Mouse (Mus musculus) kidney, embryonic 14.5 days (tissue): ENCODE measurements at regions not wholly inside any gene's neighbourhood (a gene's known extent, or its start where the extent isn't known, plus 50 kb on each side); places are given as distances from the start of the nearest gene placed in this dataset.

Experiments used
- ATAC-seq: fragments of 200-750 bp; cut with Nextera tagmentation; 2 replicates; pipeline ENCODE4 v1.8.0; 2017; ENCODE audit warnings: moderate number of reproducible peaks, mild to moderate bottlenecking, moderate TSS enrichment, moderate library complexity; ENCODE audit not compliant: low FRiP score, low TSS enrichment
- H3K27ac ChIP-seq: fragments of 300-500 bp; sonication (generic); 2 replicates; pipeline ENCODE4 v1.5.1; 2014; ENCODE audit warnings: low read depth, mild to moderate bottlenecking, low read length, moderate library complexity, mixed read lengths
- H3K27me3 ChIP-seq: fragments of 300-500 bp; sonication (generic); 2 replicates; pipeline ENCODE4 v1.6.1; 2014; ENCODE audit warnings: mild to moderate bottlenecking, low read length; ENCODE audit not compliant: control insufficient read depth, insufficient read depth
- H3K36me3 ChIP-seq: fragments of 300-500 bp; sonication (generic); 2 replicates; pipeline ENCODE4 v1.6.1; 2014; ENCODE audit warnings: low read length, mixed read lengths; ENCODE audit not compliant: control insufficient read depth, insufficient read depth
- H3K4me1 ChIP-seq: fragments of 300-500 bp; sonication (generic); 2 replicates; pipeline ENCODE4 v1.6.1; 2014; ENCODE audit warnings: low read length, mixed read lengths; ENCODE audit not compliant: control insufficient read depth, insufficient read depth
- H3K4me2 ChIP-seq: fragments of 300-500 bp; sonication (generic); replicated peaks from 2 replicates; pipeline ENCODE4 v1.6.1; 2014; ENCODE audit warnings: low read depth, mild to moderate bottlenecking, low read length
- H3K4me3 ChIP-seq: fragments of 300-500 bp; sonication (generic); 2 replicates; pipeline ENCODE4 v1.5.1; 2014; ENCODE audit warnings: mild to moderate bottlenecking, low read length
- H3K9ac ChIP-seq: fragments of 300-500 bp; sonication (generic); 2 replicates; pipeline ENCODE4 v1.6.1; 2014; ENCODE audit warnings: low read depth, mild to moderate bottlenecking, low read length, moderate library complexity
- H3K9me3 ChIP-seq: fragments of 300-500 bp; sonication (generic); 2 replicates; pipeline ENCODE4 v1.6.1; 2016; ENCODE audit warnings: low read length; ENCODE audit not compliant: control insufficient read depth
- WGBS: fragments of 180-500 bp; shearing (Covaris S2); extraction: QIAGEN DNeasy Blood & Tissue Kit; methylation state at CpG from one replicate; pipeline ENCODE4 v1.1.7; 2014; 5-methylcytosine and 5-hydroxymethylcytosine counted together

- no peak overlapping the region for H3K4me3 ChIP-seq
- H3K27ac ChIP-seq = no peak overlapping the region
- no peak overlapping the region for H3K4me2 ChIP-seq
- ATAC-seq = no peak
- H3K9me3 ChIP-seq = no peaks in the 10 kb centered on the region
- H3K27me3 ChIP-seq = no peaks in the 10 kb centered on the region
- H3K36me3 ChIP-seq = no peaks in the 10 kb centered on the region
- no peaks in the 10 kb centered on the region for H3K4me1 ChIP-seq
- WGBS = 69% methylated on average over 4 of the region's 4 CpGs
- H3K9ac ChIP-seq = no peak overlapping the region
Measured at GRCm38 (mm10) chr3:149393317-149394172, 403.2 kb upstream of the Adgrl2 start.

GRCm38 (mm10) chr3:149392164-149392563 lies 401.8 kb upstream of the Adgrl2 start:
- ATAC-seq = no peak
- Histone ChIP-seq H3K27me3 (no peaks in the 10 kb centered on the region), H3K4me1 (no peaks in the 10 kb centered on the region), H3K36me3 (no peaks in the 10 kb centered on the region), H3K9me3 (no peaks in the 10 kb centered on the region), H3K4me2 (no peak overlapping the region), H3K4me3 (no peak overlapping the region), H3K9ac (no peak overlapping the region), H3K27ac (no peak overlapping the region)
- 93% methylated on average over 9 of the region's 9 CpGs for WGBS

GRCm38 (mm10) chr3:149387537-149387936 lies 397.2 kb upstream of the Adgrl2 start:
- H3K4me2 ChIP-seq = no peak overlapping the region
- 19% methylated on average over 3 of the region's 3 CpGs for WGBS
- no peak for ATAC-seq

GRCm38 (mm10) chr3:149386027-149386426 lies 395.7 kb upstream of the Adgrl2 start:
- Histone ChIP-seq H3K27ac (no peak overlapping the region), H3K27me3 (no peaks in the 10 kb centered on the region), H3K9ac (no peak overlapping the region), H3K4me2 (no peak overlapping the region), H3K36me3 (no peaks in the 10 kb centered on the region), H3K9me3 (no peaks in the 10 kb centered on the region), H3K4me1 (no peaks in the 10 kb centered on the region), H3K4me3 (no peak overlapping the region)
- ATAC-seq = no peak
- WGBS = 68% methylated on average over 2 of the region's 2 CpGs

More at GRCm38 (mm10) chr3:149387537-149387936, 397.2 kb upstream of the Adgrl2 start:
- Histone ChIP-seq H3K9ac (no peak overlapping the region), H3K9me3 (no peaks in the 10 kb centered on the region), H3K36me3 (no peaks in the 10 kb centered on the region), H3K4me1 (no peaks in the 10 kb centered on the region), H3K27me3 (no peaks in the 10 kb centered on the region), H3K4me3 (no peak overlapping the region), H3K27ac (no peak overlapping the region)

GRCm38 (mm10) chr3:149385336-149385735 lies 395.0 kb upstream of the Adgrl2 start:
- Histone ChIP-seq H3K27ac (no peak overlapping the region), H3K27me3 (no peaks in the 10 kb centered on the region), H3K9ac (no peak overlapping the region), H3K4me2 (no peak overlapping the region), H3K4me3 (no peak overlapping the region), H3K4me1 (no peaks in the 10 kb centered on the region), H3K36me3 (no peaks in the 10 kb centered on the region), H3K9me3 (no peaks in the 10 kb centered on the region)
- 55% methylated on average over 6 of the region's 6 CpGs for WGBS
- no peak for ATAC-seq

GRCm38 (mm10) chr3:149381559-149382245 lies 391.3 kb upstream of the Adgrl2 start:
- no peak overlapping the region for H3K27ac ChIP-seq
- ATAC-seq = no peak
- H3K4me1 ChIP-seq = no peaks in the 10 kb centered on the region
- H3K36me3 ChIP-seq = no peaks in the 10 kb centered on the region
- H3K27me3 ChIP-seq = no peaks in the 10 kb centered on the region
- H3K4me3 ChIP-seq = no peak overlapping the region
- WGBS = 76% methylated on average over 10 of the region's 10 CpGs
- no peak overlapping the region for H3K9ac ChIP-seq
- H3K9me3 ChIP-seq = no peaks in the 10 kb centered on the region
- no peak overlapping the region for H3K4me2 ChIP-seq

GRCm38 (mm10) chr3:149381051-149381450 lies 390.7 kb upstream of the Adgrl2 start:
- H3K9ac ChIP-seq = no peak overlapping the region
- WGBS = 69% methylated on average over 6 of the region's 6 CpGs
- no peak overlapping the region for H3K27ac ChIP-seq
- no peak overlapping the region for H3K4me3 ChIP-seq
- H3K4me2 ChIP-seq = no peak overlapping the region
- H3K9me3 ChIP-seq = no peaks in the 10 kb centered on the region
- H3K4me1 ChIP-seq = no peaks in the 10 kb centered on the region
- H3K27me3 ChIP-seq = no peaks in the 10 kb centered on the region
- no peaks in the 10 kb centered on the region for H3K36me3 ChIP-seq
- no peak for ATAC-seq

- no peaks in the 10 kb centered on the region for H3K27me3 ChIP-seq
- no peak overlapping the region for H3K4me2 ChIP-seq
- WGBS = 81% methylated on average over 15 of the region's 15 CpGs
- H3K36me3 ChIP-seq = no peaks in the 10 kb centered on the region
- no peaks in the 10 kb centered on the region for H3K4me1 ChIP-seq
- no peak overlapping the region for H3K9ac ChIP-seq
- H3K27ac ChIP-seq = no peak overlapping the region
- no peak for ATAC-seq
- no peak overlapping the region for H3K4me3 ChIP-seq
- no peaks in the 10 kb centered on the region for H3K9me3 ChIP-seq
Measured at GRCm38 (mm10) chr3:149379866-149380472, 389.6 kb upstream of the Adgrl2 start.
